Mouse (Mus musculus) cortical plate, adult 2 months (tissue): Measurements from ENCODE around the gene Lsamp.

Experiments
- CTCF ChIP-seq: fragments of 200-500 bp; IDR thresholded peaks from 2 replicates; pipeline ENCODE4 v1.5.1; 2011; ENCODE audit warnings: mild to moderate bottlenecking, control low read depth, low read length; ENCODE audit not compliant: insufficient read depth; ENCODE audit errors: extremely low read depth
- POLR2A ChIP-seq: fragments of 200-500 bp; IDR thresholded peaks from 2 replicates; pipeline ENCODE4 v1.6.1; 2011; ENCODE audit warnings: mild to moderate bottlenecking, low read length, control low read depth; ENCODE audit not compliant: insufficient read depth; ENCODE audit errors: extremely low read depth

DNA sequence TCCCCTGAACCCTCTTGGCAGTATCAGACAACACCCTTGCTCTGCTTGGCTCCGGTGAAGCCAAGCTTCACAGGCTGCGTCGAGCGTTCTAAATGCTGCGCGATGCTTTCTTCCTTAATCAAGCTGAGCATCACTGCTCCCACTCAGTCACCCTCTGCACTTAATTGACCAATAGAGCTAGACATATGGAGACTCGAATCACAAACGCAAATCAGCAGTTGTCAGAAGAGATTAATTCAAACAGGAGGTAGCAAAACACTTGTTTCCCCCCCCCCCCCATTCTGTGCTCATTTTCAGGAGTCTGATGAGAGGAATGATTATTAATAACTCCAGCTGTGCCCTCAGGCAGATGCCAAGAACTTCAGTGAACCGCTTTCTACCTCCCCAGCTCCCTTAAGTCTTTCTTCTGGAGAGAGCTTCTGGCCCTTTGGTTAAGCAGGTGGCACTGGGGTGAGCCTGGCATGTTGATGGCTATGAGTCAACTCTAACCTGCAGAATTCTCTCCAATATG is 583.3 kb downstream of the Lsamp start:
- TF ChIP-seq CTCF, result no peak
- no peak for TF ChIP-seq POLR2A
